Mouse (Mus musculus): ENCODE results near the gene Esp4. TPM values are rescaled to one million over a fixed set of nuclear protein-coding genes. Genes with fewer than 3 reads are reported as not detected.

Esp4 gene
- not detected for polyA plus RNA-seq (2017; shearing (Covaris generic))

GRCm38 (mm10) chr17:40598294-40598693, at the start of gene Esp4:
TSS of gene Esp4 (plus strand) at chr17:40598594.

DNA sequence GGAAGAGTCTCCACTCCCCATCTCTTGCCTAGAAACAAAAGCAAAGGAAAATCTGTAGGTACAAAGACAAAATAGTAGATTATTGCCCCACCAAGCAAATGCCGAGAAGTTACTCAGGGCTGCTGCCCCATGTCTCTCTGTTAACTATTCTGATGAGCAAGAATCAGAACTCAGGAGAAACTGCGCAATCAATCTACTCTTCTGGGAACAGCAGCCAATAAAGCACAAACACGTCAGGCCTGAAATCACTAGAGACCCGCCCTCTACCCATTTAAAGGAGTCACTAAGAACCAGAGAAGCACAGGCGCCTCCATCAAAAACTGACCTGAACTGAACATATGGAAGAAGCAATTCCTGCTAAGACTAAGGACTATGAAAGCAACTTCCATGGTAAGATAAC, 37.2 kb upstream of the Esp4 start, which contains the start of gene Esp6:
Esp6 (plus strand) TSS at position 301 of the 400 bp plus-strand sequence.

DNA sequence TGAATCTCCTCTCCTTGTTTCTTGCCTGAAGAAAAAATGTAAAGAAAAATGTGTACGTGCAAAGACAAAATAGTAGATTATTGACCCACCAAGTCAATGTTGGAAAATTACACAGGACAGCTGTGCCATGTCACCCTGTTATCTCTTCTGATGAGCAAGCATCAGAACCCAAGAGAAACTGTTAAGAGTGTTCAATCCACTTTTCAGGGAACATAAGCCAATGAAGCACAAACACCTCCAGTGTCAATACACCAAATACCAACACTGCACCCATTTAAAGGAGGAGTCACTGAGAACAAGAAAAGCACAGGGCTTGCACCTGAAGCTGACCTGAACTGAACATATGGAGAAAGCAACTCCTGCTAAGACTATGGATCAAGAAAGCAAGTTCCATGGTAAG, 33.4 kb downstream of the Esp4 start, which contains the start of gene Esp3:
Esp3 (plus strand) TSS at position 301 of the 400 bp plus-strand sequence.

Other genes with a start within 250 kb of the Esp4 start
- not detected for gene Esp8, start 78.6 kb upstream of the Esp4 start, polyA plus RNA-seq (2017; shearing (Covaris generic))
- gene Esp6, start 37.1 kb upstream of the Esp4 start, polyA plus RNA-seq (2017; shearing (Covaris generic)), result not detected
- not detected for gene Esp3, start 33.5 kb downstream of the Esp4 start, polyA plus RNA-seq (2017; shearing (Covaris generic))
- not detected for gene Esp1, start 128.5 kb downstream of the Esp4 start, polyA plus RNA-seq (2017; shearing (Covaris generic))
- not detected for gene Crisp2, start 208.4 kb downstream of the Esp4 start, polyA plus RNA-seq (2017; shearing (Covaris generic))
- gene Rhag, start 212.5 kb downstream of the Esp4 start, polyA plus RNA-seq (2017; shearing (Covaris generic)), result 0.07 TPM